Mouse (Mus musculus): ENCODE measurements around the gene Esr1.

GRCm38 (mm10) chr10:4996592-4996991 lies 385.2 kb downstream of the Esr1 start:
- TF ChIP-seq MAX (IDR thresholded peaks at IDR 0.05) (no peak), CTCF (IDR thresholded peaks at IDR 0.05; ENCODE audit: control insufficient read depth, insufficient read depth, insufficient read length) (no peak), MYOD1 (IDR thresholded peaks at IDR 0.05; ENCODE audit: control insufficient read depth, insufficient read length, low read depth) (no peak), USF1 (IDR thresholded peaks at IDR 0.05; ENCODE audit: low read depth) (no peak), FOSL1 (IDR thresholded peaks at IDR 0.05; ENCODE audit: insufficient read depth, low read length, poor library complexity, severe bottlenecking) (no peak), MYOG (IDR thresholded peaks at IDR 0.05; ENCODE audit: control insufficient read depth, extremely low read depth, insufficient read length) (no peak), CEBPB (IDR thresholded peaks at IDR 0.05; ENCODE audit: low read depth) (no peak)
